Mouse (Mus musculus): ENCODE measurements around the gene Fat3.

Fat3 gene

GRCm38 (mm10) chr9:15886756-15887155 is 614.3 kb downstream of the Fat3 start:
- DNase-seq (ENCODE audit: low read depth, low spot score) = no peak

DNA sequence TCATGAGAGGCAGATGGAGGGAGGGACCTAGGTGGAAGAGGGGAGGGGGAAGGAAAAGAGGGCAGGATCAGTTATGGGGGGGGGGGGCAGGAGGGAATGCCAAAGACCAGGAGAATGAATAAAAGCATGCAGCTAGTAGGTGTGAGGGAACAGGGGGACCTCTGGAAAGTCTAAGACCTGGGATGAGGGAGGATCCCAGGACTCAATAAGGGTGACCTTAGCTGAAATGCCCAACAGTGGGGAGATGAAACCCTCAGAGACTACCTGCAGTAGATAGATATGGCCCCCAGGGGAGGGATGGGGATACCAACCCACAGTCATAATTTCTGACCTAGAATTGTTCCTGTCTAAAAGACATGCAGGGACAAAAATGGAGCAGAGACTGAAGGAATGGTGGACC is 620.3 kb downstream of the Fat3 start:
- no peak for DNase-seq (ENCODE audit: low read depth, low spot score)

DNA sequence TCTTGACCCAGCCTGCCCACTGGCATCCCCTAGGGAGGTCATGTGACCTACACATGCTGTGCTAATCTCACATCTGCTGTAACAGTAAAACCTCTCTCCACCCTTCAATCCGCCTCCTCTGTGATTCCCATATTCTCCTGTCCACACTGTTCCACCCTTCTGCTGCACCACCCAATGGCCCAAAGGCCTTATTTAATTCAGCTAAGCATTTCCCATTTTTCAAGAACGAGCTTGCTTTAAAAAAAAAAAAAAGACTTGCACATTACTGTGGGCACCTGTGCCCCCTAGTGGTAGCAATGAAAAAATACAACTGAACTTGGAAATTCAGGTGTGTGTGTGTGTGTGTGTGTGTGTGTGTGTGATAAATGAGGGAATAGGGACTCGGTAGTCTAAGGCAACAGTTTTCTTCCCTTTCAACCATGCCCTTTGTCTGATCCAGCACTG is 620.9 kb downstream of the Fat3 start:
- DNase-seq (ENCODE audit: low read depth, low spot score) = peak; percentile 19

GRCm38 (mm10) chr9:15874506-15875160 is 626.5 kb downstream of the Fat3 start, which contains the start of gene Mtnr1b:
Gene Mtnr1b, minus strand, starts transcription at chr9:15874556.
- DNase-seq (ENCODE audit: low read depth, low spot score) = no peak

GRCm38 (mm10) chr9:15870013-15870412 is 631.1 kb downstream of the Fat3 start:
- no peak for DNase-seq (ENCODE audit: low read depth, low spot score)

DNA sequence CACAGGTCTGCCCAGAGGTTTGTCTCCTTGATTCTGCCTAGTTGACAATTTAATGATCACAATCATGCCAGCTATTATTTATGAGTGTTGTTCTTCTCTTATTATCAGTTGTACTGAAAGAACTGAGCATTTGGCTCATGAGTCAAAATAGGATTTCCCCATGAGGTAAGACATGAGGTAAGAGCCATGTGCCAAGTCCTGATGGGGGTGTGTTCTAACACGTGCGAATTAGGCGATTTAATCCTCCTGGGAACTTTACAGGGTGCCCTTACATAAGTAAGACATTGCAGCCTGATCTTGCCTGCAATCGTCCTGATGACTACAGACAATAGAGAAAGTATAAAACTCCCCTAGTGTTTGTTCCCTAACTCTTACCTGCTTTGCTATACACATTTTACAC is 631.6 kb downstream of the Fat3 start:
- no peak for DNase-seq (ENCODE audit: low read depth, low spot score)

DNA sequence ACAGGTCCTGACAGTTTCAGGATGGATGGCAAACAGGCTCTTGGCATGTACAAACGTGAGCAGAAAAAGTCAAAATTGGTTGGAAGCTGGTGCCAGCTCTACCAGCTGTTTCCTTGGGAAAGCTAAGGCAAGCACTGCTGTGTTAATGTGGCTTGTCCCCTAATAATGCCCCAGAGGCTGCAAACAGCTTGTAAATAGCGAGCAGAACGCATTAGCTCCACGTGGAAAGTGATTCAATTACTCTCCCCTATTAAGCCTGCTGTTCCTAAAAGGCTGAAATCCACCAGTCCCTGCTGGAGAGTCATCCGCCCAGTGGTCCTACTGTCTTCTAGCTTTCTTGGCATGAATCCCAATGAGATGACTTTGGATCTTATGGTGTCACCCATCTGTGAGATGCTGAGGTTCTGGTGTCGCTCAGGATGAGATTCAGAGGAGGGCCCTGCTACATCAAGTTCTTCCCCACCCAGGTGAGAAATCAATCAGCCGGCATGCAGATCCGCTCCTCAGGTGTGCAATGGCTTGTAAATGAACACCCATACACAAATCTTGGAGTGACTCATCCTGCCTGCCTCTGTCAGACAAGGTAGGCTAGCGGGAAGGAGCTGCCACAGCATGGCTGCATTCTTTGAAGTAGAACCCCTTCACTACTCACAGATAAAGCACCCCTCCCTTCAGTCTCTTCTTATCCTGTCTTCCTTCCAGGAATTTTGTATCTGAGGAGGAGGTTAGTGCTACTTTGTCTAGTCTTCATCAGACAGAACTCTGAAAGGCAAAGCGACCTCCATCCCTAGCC is 634.6 kb downstream of the Fat3 start:
- peak; percentile 5 for DNase-seq (ENCODE audit: low read depth, low spot score)

GRCm38 (mm10) chr9:15861402-15861801 is 639.7 kb downstream of the Fat3 start:
- DNase-seq (ENCODE audit: low read depth, low spot score) = no peak
